8 mouse cellular contexts compared by ENCODE assay signal in genomic region chr9:66060308-66060647, GRCm38 (mm10). TPM values are rescaled to one million over a fixed set of nuclear protein-coding genes. Genes with fewer than 3 reads are reported as not detected.
DNase-seq lines count a peak whose midpoint lies in the region; ATAC-seq and TF ChIP-seq lines count a peak whose summit lies in the region.

No protein-coding gene starts in this region.

- TF ChIP-seq EP300 in ES-Bruce4 (IDR thresholded peaks at IDR 0.05; ENCODE audit: insufficient read depth, low read depth, low read length): no peak

- no peaks in the 10 kb centered on the region for H3K9me3 ChIP-seq in heart, embryonic 11.5 days (replicated peaks; ENCODE audit: control insufficient read depth, low read length)
- H3K9me3 ChIP-seq in ES-Bruce4 (replicated peaks; ENCODE audit: control insufficient read depth, insufficient read depth, low read length, poor library complexity, severe bottlenecking): no peaks in the 10 kb centered on the region
- no peaks in the 10 kb centered on the region for H3K9me3 ChIP-seq in forebrain, postnatal 0 days (ENCODE audit: low read length)
- H3K9me3 ChIP-seq in megakaryocyte, embryonic 14.5 days: no peaks in the 10 kb centered on the region

- H3K27me3 ChIP-seq in heart, embryonic 11.5 days (ENCODE audit: control insufficient read depth, insufficient read depth, low read length): no peaks in the 10 kb centered on the region
- H3K27me3 ChIP-seq in ES-Bruce4 (ENCODE audit: control insufficient read depth, insufficient read depth, low read length, poor library complexity, severe bottlenecking): no peaks in the 10 kb centered on the region
- H3K27me3 ChIP-seq in forebrain, postnatal 0 days (ENCODE audit: insufficient read depth, low read length): no peaks in the 10 kb centered on the region
- H3K27me3 ChIP-seq in megakaryocyte, embryonic 14.5 days (replicated peaks): no peaks in the 10 kb centered on the region

- DNase-seq in heart, adult 11 months: no peak
- DNase-seq in forebrain, postnatal 0 days: no peak
- DNase-seq in adrenal gland, postnatal 14 days: no peak
- DNase-seq in gastrocnemius, postnatal 14 days: no peak
- DNase-seq in left cerebral cortex, adult 11 months (ENCODE audit: low spot score): no peak

- intact Hi-C loops in gastrocnemius, postnatal 14 days (cut with DNase I; ENCODE audit: low total_unique reads): no loop called here

- under 1% methylated on average over 20 of the region's 20 CpGs for WGBS in heart, embryonic 11.5 days (ENCODE audit: insufficient replicate concordance)
- under 1% methylated on average over 20 of the region's 20 CpGs for WGBS in forebrain, postnatal 0 days

- H3K9ac ChIP-seq in heart, embryonic 11.5 days (ENCODE audit: low read depth, low read length): peak overlapping the region; percentile 95
- H3K9ac ChIP-seq in ES-Bruce4 (ENCODE audit: low read depth, poor library complexity, severe bottlenecking): peak overlapping the region; percentile 80
- H3K9ac ChIP-seq in forebrain, postnatal 0 days: peak overlapping the region; percentile 93

- no peak for TF ChIP-seq POLR2A in ES-Bruce4 (IDR thresholded peaks at IDR 0.05; ENCODE audit: insufficient read depth, low read length)

- peak overlapping the region; percentile 93 for H3K4me3 ChIP-seq in heart, embryonic 11.5 days (ENCODE audit: low read depth, low read length)
- H3K4me3 ChIP-seq in ES-Bruce4 (ENCODE audit: low read depth, low read length): peak overlapping the region; percentile 80
- H3K4me3 ChIP-seq in forebrain, postnatal 0 days (ENCODE audit: low read depth, low read length): peak overlapping the region; percentile 85
- H3K4me3 ChIP-seq in megakaryocyte, embryonic 14.5 days (replicated peaks): peak overlapping the region; percentile 97

- peak overlapping the region; percentile 78 for H3K4me2 ChIP-seq in heart, embryonic 11.5 days
- H3K4me2 ChIP-seq in forebrain, postnatal 0 days (ENCODE audit: low read depth): peak overlapping the region; percentile 78

- peak; percentile 58 for ATAC-seq in heart, embryonic 11.5 days (replicated peaks; ENCODE audit: insufficient number of reproducible peaks, low FRiP score, low TSS enrichment)
- peak; percentile 79 for ATAC-seq in forebrain, postnatal 0 days

- peak overlapping the region; percentile 66 for H3K27ac ChIP-seq in heart, embryonic 11.5 days (ENCODE audit: low read depth, low read length)
- H3K27ac ChIP-seq in ES-Bruce4 (ENCODE audit: insufficient read depth, low read length): no peak overlapping the region
- peak overlapping the region; percentile 92 for H3K27ac ChIP-seq in forebrain, postnatal 0 days (ENCODE audit: low read depth, low read length)

- peaks cover 11% of the 10 kb centered on the region for H3K4me1 ChIP-seq in heart, embryonic 11.5 days (ENCODE audit: control insufficient read depth, insufficient read depth, low read length)
- H3K4me1 ChIP-seq in ES-Bruce4 (ENCODE audit: control insufficient read depth, insufficient read depth, low read length): no peaks in the 10 kb centered on the region
- H3K4me1 ChIP-seq in forebrain, postnatal 0 days (ENCODE audit: insufficient read depth): peaks cover 16% of the 10 kb centered on the region
- peaks cover 53% of the 10 kb centered on the region for H3K4me1 ChIP-seq in megakaryocyte, embryonic 14.5 days

- no peak for TF ChIP-seq CTCF in ES-Bruce4 (IDR thresholded peaks at IDR 0.05; ENCODE audit: low read depth, low read length)
- TF ChIP-seq CTCF in forebrain, postnatal 0 days (IDR thresholded peaks at IDR 0.05; ENCODE audit: low read depth): no peak

- peaks cover 19% of the 10 kb centered on the region for H3K36me3 ChIP-seq in heart, embryonic 11.5 days (ENCODE audit: control insufficient read depth, insufficient read depth, low read length)
- H3K36me3 ChIP-seq in ES-Bruce4 (ENCODE audit: control insufficient read depth, insufficient read depth, low read length, poor library complexity, severe bottlenecking): peaks cover 19% of the 10 kb centered on the region
- peaks cover 24% of the 10 kb centered on the region for H3K36me3 ChIP-seq in forebrain, postnatal 0 days (ENCODE audit: insufficient read depth)
- peaks cover 34% of the 10 kb centered on the region for H3K36me3 ChIP-seq in megakaryocyte, embryonic 14.5 days (replicated peaks; ENCODE audit: low read length)

RNA-seq across cellular contexts. Expression of gene Ppib, which starts 0.3 kb away (rescaled TPM):
- 463 and 480 TPM in 2 replicates for polyA plus RNA-seq in heart, embryonic 11.5 days (2014; fragmentation: Nextera tagmentation; extraction: Ambion mirVana)
- 287 and 289 TPM in 2 replicates for polyA plus RNA-seq in ES-Bruce4 (2011; ENCODE audit: insufficient read depth, insufficient read length, low read depth, missing spikeins)
- 297 and 350 TPM in 2 replicates for total RNA-seq in forebrain, postnatal 0 days (2014; rRNA removed)
- polyA plus RNA-seq in forebrain, postnatal 0 days (2015; fragmentation: Nextera tagmentation; extraction: Ambion mirVana): 350 and 413 TPM in 2 replicates
- 39.4 and 300 TPM in 2 replicates for polyA plus RNA-seq in megakaryocyte, embryonic 14.5 days (2012; ENCODE audit: insufficient read depth, low replicate concordance)
- total RNA-seq in adrenal gland, postnatal 14 days (2021): 322 and 341 TPM in 2 replicates
- total RNA-seq in gastrocnemius, postnatal 14 days (2021): 100 to 1,000 TPM; 114 to 138 TPM

RNA-seq across cellular contexts. Expression of gene Snx22, which starts 9.2 kb away (rescaled TPM):
- polyA plus RNA-seq in heart, embryonic 11.5 days (2014; fragmentation: Nextera tagmentation; extraction: Ambion mirVana): 2.1 and 2.9 TPM in 2 replicates
- 0.38 and 0.39 TPM in 2 replicates for polyA plus RNA-seq in ES-Bruce4 (2011; ENCODE audit: insufficient read depth, insufficient read length, low read depth, missing spikeins)
- 4.0 and 5.8 TPM in 2 replicates for total RNA-seq in forebrain, postnatal 0 days (2014; rRNA removed)
- polyA plus RNA-seq in forebrain, postnatal 0 days (2015; fragmentation: Nextera tagmentation; extraction: Ambion mirVana): 7.3 and 7.5 TPM in 2 replicates
- polyA plus RNA-seq in megakaryocyte, embryonic 14.5 days (2012; ENCODE audit: insufficient read depth, low replicate concordance): 0.16 TPM in 1 of 2 replicates, not detected in the other
- total RNA-seq in adrenal gland, postnatal 14 days (2021): 1.2 and 2.3 TPM in 2 replicates
- under 1 TPM; 0.41 to 0.55 TPM for total RNA-seq in gastrocnemius, postnatal 14 days (2021)
